Mouse (Mus musculus): ENCODE measurements around the gene Zswim3. TPM values are rescaled to one million over a fixed set of nuclear protein-coding genes. Genes with fewer than 3 reads are reported as not detected.

Gene Zswim3
- polyA plus RNA-seq, 1 experiment = 2.6 TPM

- peaks cover 4% of the 10 kb centered on the region; the same call in 1 of the 2 replicates for H3K36me3 ChIP-seq (ENCODE audit: control insufficient read depth, insufficient read depth, low read length)
- WGBS = 25% methylated on average over 5 of the region's 5 CpGs
- peak overlapping the region; percentile 14 for H3K27ac ChIP-seq (ENCODE audit: insufficient read depth, low read depth, low read length)
- H3K27me3 ChIP-seq (ENCODE audit: control insufficient read depth, insufficient read depth, low read length) = no peaks in the 10 kb centered on the region
- TF ChIP-seq POLR2A (IDR thresholded peaks at IDR 0.05; ENCODE audit: low read depth, low read length) = no peak
- no peak for TF ChIP-seq CTCF (IDR thresholded peaks at IDR 0.05; ENCODE audit: extremely low read depth, insufficient read length, insufficient replicate concordance, low read depth, low read length)
- no peak overlapping the region for H3K4me3 ChIP-seq (ENCODE audit: low read depth, low read length)
- peaks cover 12% of the 10 kb centered on the region; the same call in 1 of the 2 replicates for H3K4me1 ChIP-seq (ENCODE audit: control insufficient read depth, insufficient read depth, insufficient read length, low read length)
Measured at GRCm38 (mm10) chr2:164773989-164774364, 30.9 kb upstream of the Zswim3 start.

- TF ChIP-seq CTCF (IDR thresholded peaks at IDR 0.05; ENCODE audit: extremely low read depth, insufficient read length, insufficient replicate concordance, low read depth, low read length) = no peak
- no peak for TF ChIP-seq POLR2A (IDR thresholded peaks at IDR 0.05; ENCODE audit: low read depth, low read length)
Measured at GRCm38 (mm10) chr2:164776130-164776529, 28.8 kb upstream of the Zswim3 start.

GRCm38 (mm10) chr2:164776801-164777200, 28.1 kb upstream of the Zswim3 start:
- TF ChIP-seq POLR2A (IDR thresholded peaks at IDR 0.05; ENCODE audit: low read depth, low read length) (no peak), CTCF (IDR thresholded peaks at IDR 0.05; ENCODE audit: extremely low read depth, insufficient read length, insufficient replicate concordance, low read depth, low read length) (no peak)
- Histone ChIP-seq H3K27me3 (ENCODE audit: control insufficient read depth, insufficient read depth, low read length) (no peaks in the 10 kb centered on the region), H3K4me3 (ENCODE audit: low read depth, low read length) (no peak overlapping the region), H3K27ac (ENCODE audit: insufficient read depth, low read depth, low read length) (no peak overlapping the region), H3K4me1 (ENCODE audit: control insufficient read depth, insufficient read depth, insufficient read length, low read length) (peaks cover 6% of the 10 kb centered on the region; the same call in 1 of the 2 replicates), H3K36me3 (ENCODE audit: control insufficient read depth, insufficient read depth, low read length) (peaks cover 4% of the 10 kb centered on the region; the same call in 1 of the 2 replicates)
- WGBS = 60% methylated on average over 17 of the region's 17 CpGs

More at GRCm38 (mm10) chr2:164776130-164776529, 28.8 kb upstream of the Zswim3 start:
- Histone ChIP-seq H3K27ac (ENCODE audit: insufficient read depth, low read depth, low read length) (no peak overlapping the region), H3K4me1 (ENCODE audit: control insufficient read depth, insufficient read depth, insufficient read length, low read length) (peaks cover 8% of the 10 kb centered on the region; the same call in 1 of the 2 replicates), H3K27me3 (ENCODE audit: control insufficient read depth, insufficient read depth, low read length) (no peaks in the 10 kb centered on the region), H3K36me3 (ENCODE audit: control insufficient read depth, insufficient read depth, low read length) (peaks cover 4% of the 10 kb centered on the region; the same call in 1 of the 2 replicates), H3K4me3 (ENCODE audit: low read depth, low read length) (no peak overlapping the region)
- WGBS = 84% methylated on average over 6 of the region's 6 CpGs

- H3K27ac ChIP-seq (ENCODE audit: insufficient read depth, low read depth, low read length) = no peak overlapping the region
- H3K27me3 ChIP-seq (ENCODE audit: control insufficient read depth, insufficient read depth, low read length) = no peaks in the 10 kb centered on the region
- 75% methylated on average over 30 of the region's 30 CpGs for WGBS
- H3K4me3 ChIP-seq (ENCODE audit: low read depth, low read length) = no peak overlapping the region
- H3K4me1 ChIP-seq (ENCODE audit: control insufficient read depth, insufficient read depth, insufficient read length, low read length) = peaks cover 6% of the 10 kb centered on the region; the same call in 1 of the 2 replicates
- 0 out of 2 replicates have a peak, but pooled peaks cover 2% of the 10 kb centered on the region for H3K36me3 ChIP-seq (ENCODE audit: control insufficient read depth, insufficient read depth, low read length)
- TF ChIP-seq POLR2A (IDR thresholded peaks at IDR 0.05; ENCODE audit: low read depth, low read length) (no peak), CTCF (IDR thresholded peaks at IDR 0.05; ENCODE audit: extremely low read depth, insufficient read length, insufficient replicate concordance, low read depth, low read length) (no peak)
Measured at GRCm38 (mm10) chr2:164777246-164778014, 27.5 kb upstream of the Zswim3 start.

GRCm38 (mm10) chr2:164778015-164778287, 26.9 kb upstream of the Zswim3 start:
- Histone ChIP-seq H3K36me3 (ENCODE audit: control insufficient read depth, insufficient read depth, low read length) (no peaks in the 10 kb centered on the region), H3K27me3 (ENCODE audit: control insufficient read depth, insufficient read depth, low read length) (no peaks in the 10 kb centered on the region), H3K4me3 (ENCODE audit: low read depth, low read length) (no peak overlapping the region), H3K4me1 (ENCODE audit: control insufficient read depth, insufficient read depth, insufficient read length, low read length) (peaks cover 6% of the 10 kb centered on the region; the same call in 1 of the 2 replicates), H3K27ac (ENCODE audit: insufficient read depth, low read depth, low read length) (no peak overlapping the region)
- WGBS = 93% methylated on average over 11 of the region's 11 CpGs
- TF ChIP-seq POLR2A (IDR thresholded peaks at IDR 0.05; ENCODE audit: low read depth, low read length) (no peak), CTCF (IDR thresholded peaks at IDR 0.05; ENCODE audit: extremely low read depth, insufficient read length, insufficient replicate concordance, low read depth, low read length) (no peak)

- Histone ChIP-seq H3K36me3 (ENCODE audit: control insufficient read depth, insufficient read depth, low read length) (no peaks in the 10 kb centered on the region), H3K4me3 (ENCODE audit: low read depth, low read length) (no peak overlapping the region), H3K4me1 (ENCODE audit: control insufficient read depth, insufficient read depth, insufficient read length, low read length) (0 out of 2 replicates have a peak, but pooled peaks cover 2% of the 10 kb centered on the region), H3K27me3 (ENCODE audit: control insufficient read depth, insufficient read depth, low read length) (no peaks in the 10 kb centered on the region), H3K27ac (ENCODE audit: insufficient read depth, low read depth, low read length) (no peak overlapping the region)
- 74% methylated on average over 7 of the region's 7 CpGs for WGBS
- no peak for TF ChIP-seq CTCF (IDR thresholded peaks at IDR 0.05; ENCODE audit: extremely low read depth, insufficient read length, insufficient replicate concordance, low read depth, low read length)
- TF ChIP-seq POLR2A (IDR thresholded peaks at IDR 0.05; ENCODE audit: low read depth, low read length) = no peak
Measured at GRCm38 (mm10) chr2:164778809-164779208, 26.1 kb upstream of the Zswim3 start.

- H3K27ac ChIP-seq (ENCODE audit: insufficient read depth, low read depth, low read length) = no peak within 1 kb of the TSS
- no peaks in the 10 kb centered on the region for H3K36me3 ChIP-seq (ENCODE audit: control insufficient read depth, insufficient read depth, low read length)
- no peaks in the 10 kb centered on the region for H3K27me3 ChIP-seq (ENCODE audit: control insufficient read depth, insufficient read depth, low read length)
- WGBS = 74% methylated on average over 8 of the region's 8 CpGs
- H3K4me3 ChIP-seq (ENCODE audit: low read depth, low read length) = no peak within 1 kb of the TSS
- TF ChIP-seq CTCF (IDR thresholded peaks at IDR 0.05; ENCODE audit: extremely low read depth, insufficient read length, insufficient replicate concordance, low read depth, low read length) = no peak
- TF ChIP-seq POLR2A (IDR thresholded peaks at IDR 0.05; ENCODE audit: low read depth, low read length) = no peak
- peaks cover under 1% of the 10 kb centered on the region; the same call in 1 of the 2 replicates for H3K4me1 ChIP-seq (ENCODE audit: control insufficient read depth, insufficient read depth, insufficient read length, low read length)
Measured at GRCm38 (mm10) chr2:164779481-164780086, 25.3 kb upstream of the Zswim3 start, which contains the start of gene Tnnc2. Tnnc2 (minus strand) TSS chr2:164779967.

Data from small intestine, adult 2 months (tissue).